Mouse (Mus musculus) ES-E14 (cell line): ENCODE data around the gene Sfxn3. TPM values are rescaled to one million over a fixed set of nuclear protein-coding genes. Genes with fewer than 3 reads are reported as not detected.

Experiments
- DNase-seq: peaks from one replicate; pipeline ENCODE4 v3.0.0-alpha.2; 2013; ENCODE audit warnings: low read depth, low spot score
- H3K27ac ChIP-seq: 2 replicates; pipeline ENCODE4 v1.5.1; 2012; ENCODE audit warnings: low read depth, mild to moderate bottlenecking, low read length, moderate library complexity, mixed read lengths; ENCODE audit not compliant: poor library complexity, insufficient read depth, severe bottlenecking
- H3K36me3 ChIP-seq: 2 replicates; pipeline ENCODE4 v1.6.1; 2012; ENCODE audit warnings: mild to moderate bottlenecking, low read length, moderate library complexity, mixed read lengths; ENCODE audit not compliant: control insufficient read depth, poor library complexity, insufficient read depth, severe bottlenecking
- H3K4me1 ChIP-seq, 2 experiments: fragments of 150-350 bp in 1 of 2; sonication (generic) in 1 of 2; 2 replicates each; pipeline ENCODE4 v1.6.1; 2012; ENCODE audit warnings: low read length in 2 of 2, mild to moderate bottlenecking in 1 of 2, mixed read lengths in 1 of 2; ENCODE audit not compliant: control insufficient read depth in 2 of 2, insufficient read depth in 2 of 2, poor library complexity in 1 of 2
- H3K4me3 ChIP-seq, 2 experiments: fragments of 150-350 bp in 1 of 2; sonication (generic) in 1 of 2; 2 replicates each; pipeline ENCODE4 v1.5.1; 2012; ENCODE audit warnings: low read length in 2 of 2, low read depth in 1 of 2, mild to moderate bottlenecking in 1 of 2, mixed read lengths in 1 of 2; ENCODE audit not compliant: insufficient read depth in 1 of 2, poor library complexity in 1 of 2, severe bottlenecking in 1 of 2
- H3K9ac ChIP-seq: 2 replicates; pipeline ENCODE4 v1.6.1; 2012; ENCODE audit warnings: low read depth, mild to moderate bottlenecking, low read length, mixed read lengths; ENCODE audit not compliant: poor library complexity, insufficient read depth, severe bottlenecking
- H3K9me3 ChIP-seq: fragments of 150-350 bp; sonication (generic); 2 replicates; pipeline ENCODE4 v1.6.1; 2012; ENCODE audit warnings: low read depth, mild to moderate bottlenecking, low read length; ENCODE audit not compliant: control insufficient read depth, insufficient read depth
- CHD2 ChIP-seq: IDR thresholded peaks from 2 replicates; pipeline ENCODE4 v1.6.1; 2014; ENCODE audit warnings: mild to moderate bottlenecking, low read depth, low read length, inconsistent platforms
- HCFC1 ChIP-seq: IDR thresholded peaks from 2 replicates; pipeline ENCODE4 v1.6.1; 2012; ENCODE audit warnings: low read length, inconsistent platforms, borderline replicate concordance; ENCODE audit not compliant: insufficient read depth
- MAFK ChIP-seq: IDR thresholded peaks from 2 replicates; pipeline ENCODE4 v1.6.1; 2014; ENCODE audit warnings: mild to moderate bottlenecking, low read depth, low read length, inconsistent platforms; ENCODE audit not compliant: insufficient read depth
- ZC3H11A ChIP-seq: IDR thresholded peaks from 2 replicates; pipeline ENCODE4 v1.6.1; 2012; ENCODE audit warnings: low read depth, mild to moderate bottlenecking, inconsistent platforms, low read length, borderline replicate concordance
- ZNF384 ChIP-seq: IDR thresholded peaks from 2 replicates; pipeline ENCODE4 v1.6.1; 2012; ENCODE audit warnings: low read depth, low read length, inconsistent platforms
- in situ Hi-C, 2 experiments: fragments of 600-800 bp; cut with MboI; formaldehyde crosslinking; loops; one replicate each; pipeline ENCODE4 v1.15.1; 2025; ENCODE audit warnings: low sequenced_read_pairs in 2 of 2, inconsistent platforms in 1 of 2; ENCODE audit not compliant: unreplicated experiment in 2 of 2
- total RNA-seq: library from RNA; depleted of rRNA; stranded (reverse); fragments of 300-350 nt; gene quantifications from 2 replicates; pipeline ENCODE4 v1.2.3, GENCODE M21; 2012

Gene Sfxn3
- total RNA-seq, 1 experiment, result 7.1 TPM

DNA sequence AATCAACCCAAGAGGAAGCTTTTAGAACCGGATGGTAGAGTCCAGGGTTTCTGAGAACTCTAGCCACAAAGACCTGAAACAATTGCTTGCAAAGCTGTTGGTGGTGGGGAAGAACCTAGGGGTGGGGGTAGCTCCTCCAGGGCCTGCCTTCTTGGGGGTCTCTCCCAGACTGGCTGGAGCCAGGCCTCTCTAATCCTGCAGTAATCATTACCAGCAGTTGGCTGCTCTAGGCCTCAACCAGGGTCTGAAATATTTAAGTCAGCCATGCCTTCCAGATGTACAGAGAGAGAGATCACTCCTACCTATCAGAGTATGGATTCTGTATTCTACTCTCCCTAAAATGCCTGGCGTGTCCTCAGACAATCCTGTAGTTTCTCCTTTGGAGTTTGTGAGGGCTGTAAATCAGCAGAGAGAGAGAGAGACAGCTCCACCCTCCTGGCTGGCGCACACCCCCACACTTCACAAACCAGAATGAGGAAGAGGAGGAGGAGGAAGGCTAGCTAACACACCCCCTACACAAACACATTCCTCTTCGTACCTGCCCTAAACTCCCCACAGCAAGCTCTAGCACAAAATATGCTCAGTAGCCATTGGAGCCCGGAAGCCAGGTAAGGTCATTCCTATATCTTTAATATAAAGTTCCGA lies 33.6 kb upstream of the Sfxn3 start:
- no peak for DNase-seq
- peaks cover 12 to 17% of the 10 kb centered on the region in 2 experiments for H3K4me1 ChIP-seq
- in situ Hi-C loops, result no loop called here

GRCm38 (mm10) chr19:45014335-45014971 lies 32.9 kb upstream of the Sfxn3 start, which contains the start of gene Lzts2:
Gene Lzts2 (plus strand): TSS chr19:45014414.
- H3K36me3 ChIP-seq, result peaks cover 23% of the 10 kb centered on the region
- no peak for DNase-seq
- peak within 1 kb of the TSS; percentile 72 to 76 for H3K4me3 ChIP-seq
- in situ Hi-C loops, result no loop called here
- peak within 1 kb of the TSS; percentile 68 for H3K9ac ChIP-seq
- H3K9me3 ChIP-seq, result no peaks in the 10 kb centered on the region
- TF ChIP-seq HCFC1 (no peak), ZNF384 (no peak), MAFK (no peak), CHD2 (no peak)
- H3K4me1 ChIP-seq, result peaks cover 13 to 17% of the 10 kb centered on the region in 2 experiments
- H3K27ac ChIP-seq, result peak within 1 kb of the TSS; percentile 57

More for the DNA sequence above, 33.6 kb upstream of the Sfxn3 start:
- Histone ChIP-seq H3K4me3 (no peak overlapping the region), H3K9ac (no peak overlapping the region), H3K27ac (0 out of 2 replicates have a peak overlapping the region, but pooled peaks have one; percentile 9), H3K9me3 (no peaks in the 10 kb centered on the region), H3K36me3 (peaks cover 28% of the 10 kb centered on the region)
- TF ChIP-seq HCFC1 (no peak), ZC3H11A (no peak), MAFK (no peak), ZNF384 (no peak), CHD2 (no peak)

- peaks cover 14 to 17% of the 10 kb centered on the region in 2 experiments for H3K4me1 ChIP-seq
- peak overlapping the region; percentile 68 for H3K9ac ChIP-seq
- H3K27ac ChIP-seq, result peak overlapping the region; percentile 57
- H3K4me3 ChIP-seq, result peak overlapping the region; percentile 72 to 76
- DNase-seq, result no peak
- in situ Hi-C loops, result no loop called here
- H3K36me3 ChIP-seq, result peaks cover 20% of the 10 kb centered on the region
- H3K9me3 ChIP-seq, result no peaks in the 10 kb centered on the region
- TF ChIP-seq CHD2 (no peak), HCFC1 (no peak), ZC3H11A (no peak), MAFK (no peak)
These were observed 32.3 kb upstream of the Sfxn3 start for GRCm38 (mm10) chr19:45014981-45015402.

DNA sequence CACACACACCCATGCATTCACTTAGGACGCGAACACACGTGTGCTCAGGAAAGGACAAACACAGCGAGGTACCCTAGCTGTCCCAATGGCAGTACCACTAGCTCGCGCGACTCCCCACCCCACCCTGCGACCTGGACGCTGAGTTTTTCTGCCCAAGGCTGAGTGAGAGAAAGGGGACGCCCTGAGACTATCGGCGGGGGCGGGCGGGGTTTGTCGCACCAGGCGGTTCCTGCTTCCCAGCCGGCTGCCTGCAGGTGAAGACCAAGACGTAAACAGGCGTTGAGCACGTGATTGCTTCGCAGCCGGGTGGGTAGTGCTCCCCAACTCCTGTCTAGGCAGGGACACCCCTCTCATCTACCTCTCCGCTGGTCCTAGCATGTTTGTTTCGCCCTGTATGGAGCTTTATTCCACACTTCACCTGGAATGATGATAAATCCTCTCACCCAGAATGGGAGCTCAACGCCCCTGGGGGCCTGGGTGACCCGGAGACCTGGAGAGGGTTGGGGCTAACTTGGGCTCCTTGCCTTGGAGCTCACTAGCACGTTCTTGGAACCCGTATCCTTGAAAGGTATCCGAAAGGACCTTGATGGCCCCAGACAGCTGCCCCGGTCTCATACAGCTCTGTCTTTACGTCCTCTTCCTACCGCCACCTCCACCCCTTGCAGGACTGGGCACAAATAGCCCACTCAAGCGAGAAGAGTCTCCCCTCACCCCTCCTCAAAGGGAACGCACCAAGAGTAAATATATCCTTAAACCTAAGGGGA lies 31.6 kb upstream of the Sfxn3 start:
- DNase-seq, result no peak
- in situ Hi-C loops, result no loop called here
- TF ChIP-seq ZC3H11A (no peak), ZNF384 (no peak), MAFK (no peak), CHD2 (no peak), HCFC1 (no peak)
- H3K4me1 ChIP-seq, result peaks cover 17 to 18% of the 10 kb centered on the region in 2 experiments
- H3K36me3 ChIP-seq, result peaks cover 13% of the 10 kb centered on the region
- no peaks in the 10 kb centered on the region for H3K9me3 ChIP-seq
- peak overlapping the region; percentile 57; the same call in 1 of the 2 replicates for H3K27ac ChIP-seq
- peak overlapping the region; percentile 68 for H3K9ac ChIP-seq
- H3K4me3 ChIP-seq, result peak overlapping the region; percentile 72 to 76
